Mouse (Mus musculus) liver, embryonic 12.5 days (tissue): ENCODE measurements around the gene Ccdc17. TPM values are rescaled to one million over a fixed set of nuclear protein-coding genes. Genes with fewer than 3 reads are reported as not detected.

Experiments
- ATAC-seq: fragments of 200-750 bp; cut with Nextera tagmentation; 2 replicates; pipeline ENCODE4 v1.8.0; 2017; ENCODE audit warnings: moderate number of reproducible peaks, mild to moderate bottlenecking, moderate library complexity
- H3K27ac ChIP-seq: fragments of 300-500 bp; sonication (generic); 2 replicates; pipeline ENCODE4 v1.5.1; 2016; ENCODE audit warnings: mild to moderate bottlenecking
- H3K27me3 ChIP-seq: fragments of 300-500 bp; sonication (generic); replicated peaks from 2 replicates; pipeline ENCODE4 v1.6.1; 2016; ENCODE audit warnings: mild to moderate bottlenecking, moderate library complexity
- H3K36me3 ChIP-seq: fragments of 300-500 bp; sonication (generic); 2 replicates; pipeline ENCODE4 v1.6.1; 2016; ENCODE audit warnings: mild to moderate bottlenecking, moderate library complexity
- H3K4me1 ChIP-seq: fragments of 300-500 bp; sonication (generic); 2 replicates; pipeline ENCODE4 v1.6.1; 2016
- H3K4me2 ChIP-seq: fragments of 300-500 bp; sonication (generic); 2 replicates; pipeline ENCODE4 v1.6.1; 2016; ENCODE audit warnings: mild to moderate bottlenecking, moderate library complexity
- H3K4me3 ChIP-seq: fragments of 300-500 bp; sonication (generic); 2 replicates; pipeline ENCODE4 v1.5.1; 2016; ENCODE audit warnings: mild to moderate bottlenecking, moderate library complexity
- H3K9ac ChIP-seq: fragments of 300-500 bp; sonication (generic); 2 replicates; pipeline ENCODE4 v1.6.1; 2016; ENCODE audit warnings: mild to moderate bottlenecking, moderate library complexity
- H3K9me3 ChIP-seq: fragments of 300-500 bp; sonication (generic); replicated peaks from 2 replicates; pipeline ENCODE4 v1.6.1; 2016; ENCODE audit warnings: mild to moderate bottlenecking, moderate library complexity
- WGBS: fragments of 180-500 bp; shearing (Covaris S2); methylation state at CpG from one replicate; pipeline ENCODE4 v1.1.7; 2016; ENCODE audit not compliant: insufficient replicate concordance; 5-methylcytosine and 5-hydroxymethylcytosine counted together
- polyA plus RNA-seq: library from polyadenylated mRNA; unstranded; fragments of >200 nt; fragmentation: Nextera tagmentation; extraction: Ambion mirVana; gene quantifications from 2 replicates; pipeline ENCODE4 v1.2.1, GENCODE M21; 2016

Ccdc17 gene
- polyA plus RNA-seq, 1 experiment from 2014 or later, result 1.9 TPM

GRCm38 (mm10) chr4:116615237-116615636, 18.8 kb downstream of the Ccdc17 start:
- WGBS, result 95% methylated on average over 2 of the region's 2 CpGs
- H3K4me1 ChIP-seq, result no peaks in the 10 kb centered on the region
- no peak overlapping the region for H3K4me2 ChIP-seq
- no peak overlapping the region for H3K4me3 ChIP-seq
- ATAC-seq, result no peak
- no peak overlapping the region for H3K9ac ChIP-seq
- no peak overlapping the region for H3K27ac ChIP-seq
- no peaks in the 10 kb centered on the region for H3K27me3 ChIP-seq
- peaks cover 90% of the 10 kb centered on the region for H3K36me3 ChIP-seq
- H3K9me3 ChIP-seq, result no peaks in the 10 kb centered on the region

- H3K9ac ChIP-seq, result peak overlapping the region; percentile 91; the same call in 1 of the 2 replicates
- WGBS, result 82% methylated on average over 4 of the region's 4 CpGs
- 0 out of 2 replicates have a peak overlapping the region, but pooled peaks have one; percentile 8 for H3K4me3 ChIP-seq
- no peak overlapping the region for H3K27ac ChIP-seq
- peak overlapping the region; percentile 86 for H3K4me2 ChIP-seq
- H3K27me3 ChIP-seq, result no peaks in the 10 kb centered on the region
- ATAC-seq, result no peak
- peaks cover 53% of the 10 kb centered on the region for H3K36me3 ChIP-seq
- H3K9me3 ChIP-seq, result no peaks in the 10 kb centered on the region
- H3K4me1 ChIP-seq, result peaks cover 24% of the 10 kb centered on the region
Measured at GRCm38 (mm10) chr4:116624831-116625230, 28.4 kb downstream of the Ccdc17 start.

GRCm38 (mm10) chr4:116626658-116627358, 30.4 kb downstream of the Ccdc17 start:
- H3K9ac ChIP-seq, result peak overlapping the region; percentile 91
- peak overlapping the region; percentile 96 for H3K27ac ChIP-seq
- peak overlapping the region; percentile 100 for H3K4me3 ChIP-seq
- peaks cover 34% of the 10 kb centered on the region for H3K36me3 ChIP-seq
- peak; percentile 74 for ATAC-seq
- no peaks in the 10 kb centered on the region for H3K27me3 ChIP-seq
- peak overlapping the region; percentile 86 for H3K4me2 ChIP-seq
- no peaks in the 10 kb centered on the region for H3K9me3 ChIP-seq
- WGBS, result under 1% methylated on average over 53 of the region's 53 CpGs
- peaks cover 24% of the 10 kb centered on the region for H3K4me1 ChIP-seq

- under 1% methylated on average over 13 of the region's 13 CpGs for WGBS
- peaks cover 24% of the 10 kb centered on the region for H3K4me1 ChIP-seq
- no peaks in the 10 kb centered on the region for H3K27me3 ChIP-seq
- peak overlapping the region; percentile 100 for H3K4me3 ChIP-seq
- H3K9me3 ChIP-seq, result no peaks in the 10 kb centered on the region
- peak overlapping the region; percentile 96 for H3K27ac ChIP-seq
- H3K4me2 ChIP-seq, result peak overlapping the region; percentile 86
- peak; percentile 83 for ATAC-seq
- peak overlapping the region; percentile 91 for H3K9ac ChIP-seq
- H3K36me3 ChIP-seq, result peaks cover 29% of the 10 kb centered on the region
Measured at GRCm38 (mm10) chr4:116627359-116627716, 30.9 kb downstream of the Ccdc17 start.

- H3K27me3 ChIP-seq, result no peaks in the 10 kb centered on the region
- peak within 1 kb of the TSS; percentile 91 for H3K9ac ChIP-seq
- H3K4me1 ChIP-seq, result peaks cover 24% of the 10 kb centered on the region
- H3K27ac ChIP-seq, result peak within 1 kb of the TSS; percentile 96
- 7% methylated on average over 23 of the region's 23 CpGs for WGBS
- peaks cover 24% of the 10 kb centered on the region for H3K36me3 ChIP-seq
- no peaks in the 10 kb centered on the region for H3K9me3 ChIP-seq
- peak within 1 kb of the TSS; percentile 100 for H3K4me3 ChIP-seq
- ATAC-seq, result peak; percentile 77
- H3K4me2 ChIP-seq, result peak within 1 kb of the TSS; percentile 86
Measured at GRCm38 (mm10) chr4:116627722-116628662, 31.5 kb downstream of the Ccdc17 start, which contains the start of gene Nasp. Gene Nasp, minus strand, starts transcription at chr4:116627941.

- H3K27ac ChIP-seq, result no peak overlapping the region
- no peaks in the 10 kb centered on the region for H3K4me1 ChIP-seq
- no peak overlapping the region for H3K4me2 ChIP-seq
- no peak for ATAC-seq
- WGBS, result 88% methylated on average over 1 of the region's 1 CpGs
- no peaks in the 10 kb centered on the region for H3K9me3 ChIP-seq
- H3K27me3 ChIP-seq, result no peaks in the 10 kb centered on the region
- no peak overlapping the region for H3K9ac ChIP-seq
- H3K36me3 ChIP-seq, result peaks cover 59% of the 10 kb centered on the region
- H3K4me3 ChIP-seq, result no peak overlapping the region
Measured at GRCm38 (mm10) chr4:116635197-116635596, 38.7 kb downstream of the Ccdc17 start.

- H3K9ac ChIP-seq, result no peak overlapping the region
- no peaks in the 10 kb centered on the region for H3K27me3 ChIP-seq
- H3K4me3 ChIP-seq, result no peak overlapping the region
- peaks cover 92% of the 10 kb centered on the region for H3K36me3 ChIP-seq
- H3K4me2 ChIP-seq, result no peak overlapping the region
- 88% methylated on average over 6 of the region's 6 CpGs for WGBS
- H3K9me3 ChIP-seq, result no peaks in the 10 kb centered on the region
- H3K27ac ChIP-seq, result no peak overlapping the region
- no peak for ATAC-seq
- H3K4me1 ChIP-seq, result no peaks in the 10 kb centered on the region
Measured at GRCm38 (mm10) chr4:116638821-116639220, 42.4 kb downstream of the Ccdc17 start.

GRCm38 (mm10) chr4:116642071-116642470, 45.6 kb downstream of the Ccdc17 start:
- H3K4me3 ChIP-seq, result no peak overlapping the region
- peaks cover 92% of the 10 kb centered on the region for H3K36me3 ChIP-seq
- no peaks in the 10 kb centered on the region for H3K27me3 ChIP-seq
- no peak overlapping the region for H3K4me2 ChIP-seq
- no peaks in the 10 kb centered on the region for H3K9me3 ChIP-seq
- H3K4me1 ChIP-seq, result 0 out of 2 replicates have a peak, but pooled peaks cover 6% of the 10 kb centered on the region
- WGBS, result 92% methylated on average over 1 of the region's 1 CpGs
- ATAC-seq, result no peak
- no peak overlapping the region for H3K27ac ChIP-seq
- no peak overlapping the region for H3K9ac ChIP-seq

GRCm38 (mm10) chr4:116644326-116644725, 47.9 kb downstream of the Ccdc17 start:
- H3K9me3 ChIP-seq, result no peaks in the 10 kb centered on the region
- peaks cover 92% of the 10 kb centered on the region for H3K36me3 ChIP-seq
- H3K27me3 ChIP-seq, result no peaks in the 10 kb centered on the region
- H3K4me1 ChIP-seq, result peaks cover 28% of the 10 kb centered on the region
- whole genome bisulfite sequencing, result 57% methylated on average over 6 of the region's 6 CpGs
- H3K4me3 ChIP-seq, result no peak overlapping the region
- ATAC-seq, result peak; percentile 46; the same call in 1 of the 2 replicates
- H3K27ac ChIP-seq, result no peak overlapping the region
- no peak overlapping the region for H3K9ac ChIP-seq
- H3K4me2 ChIP-seq, result no peak overlapping the region

- Histone ChIP-seq H3K4me2 (no peak overlapping the region), H3K36me3 (peaks cover 84% of the 10 kb centered on the region), H3K9ac (no peak overlapping the region), H3K9me3 (no peaks in the 10 kb centered on the region), H3K27ac (no peak overlapping the region), H3K27me3 (no peaks in the 10 kb centered on the region), H3K4me1 (peaks cover 38% of the 10 kb centered on the region), H3K4me3 (no peak overlapping the region)
- no peak for ATAC-seq
- 81% methylated on average over 7 of the region's 7 CpGs for WGBS
Measured at GRCm38 (mm10) chr4:116645624-116646023, 49.2 kb downstream of the Ccdc17 start.

- Histone ChIP-seq H3K4me3 (peak overlapping the region; percentile 75; the same call in 1 of the 2 replicates), H3K9ac (no peak overlapping the region), H3K27me3 (no peaks in the 10 kb centered on the region), H3K27ac (no peak overlapping the region), H3K4me1 (peaks cover 44% of the 10 kb centered on the region), H3K9me3 (no peaks in the 10 kb centered on the region), H3K36me3 (peaks cover 51% of the 10 kb centered on the region), H3K4me2 (peak overlapping the region; percentile 67)
- 82% methylated on average over 2 of the region's 2 CpGs for WGBS
- no peak for ATAC-seq
Measured at GRCm38 (mm10) chr4:116649411-116649810, 53.0 kb downstream of the Ccdc17 start.
